Mouse (Mus musculus) left cerebral cortex, postnatal 36 days (tissue): ENCODE data around the gene Limch1. TPM values are rescaled to one million over a fixed set of nuclear protein-coding genes. Genes with fewer than 3 reads are reported as not detected.

Experiments
- DNase-seq, 2 experiments: peaks; one replicate each; pipeline ENCODE4 v3.0.0; 2021 to 2022; ENCODE audit warnings: low spot score in 2 of 2, mixed read lengths in 1 of 2
- intact Hi-C: fragments of 180-260 bp; cut with DNase I; formaldehyde crosslinking; loops from one replicate; pipeline ENCODE4 v1.15.1; 2025
- total RNA-seq, 2 experiments: library from RNA; stranded (reverse); gene quantifications; 2 replicates each; pipeline ENCODE4 v1.2.3; 2021

Gene Limch1
- total RNA-seq, 2 experiments from 2014 or later = 100 to 131 TPM

GRCm38 (mm10) chr5:66862151-66862550 lies 116.5 kb downstream of the Limch1 start:
- DNase-seq = no peak
- intact Hi-C loops = no loop called here

- no peak for DNase-seq
- intact Hi-C loops = no loop called here
Observed at GRCm38 (mm10) chr5:66865229-66865628, 119.6 kb downstream of the Limch1 start.

GRCm38 (mm10) chr5:66866019-66866418 lies 120.4 kb downstream of the Limch1 start:
- no peak for DNase-seq

GRCm38 (mm10) chr5:66869545-66869944 lies 123.9 kb downstream of the Limch1 start:
- intact Hi-C loops = no loop called here
- no peak for DNase-seq

More at GRCm38 (mm10) chr5:66866019-66866418, 120.4 kb downstream of the Limch1 start:
- intact Hi-C loops = no loop called here

- intact Hi-C loops = no loop called here
- DNase-seq = no peak
Observed at GRCm38 (mm10) chr5:66871521-66872050, 126.0 kb downstream of the Limch1 start.

- no peak for DNase-seq
- intact Hi-C loops = no loop called here
Observed at GRCm38 (mm10) chr5:66872053-66872452, 126.4 kb downstream of the Limch1 start.

- DNase-seq = no peak
- intact Hi-C loops = no loop called here
Observed at GRCm38 (mm10) chr5:66872681-66873080, 127.1 kb downstream of the Limch1 start.

- intact Hi-C loops = no loop called here
- DNase-seq = no peak
Observed at GRCm38 (mm10) chr5:66876018-66876805, 130.6 kb downstream of the Limch1 start.

- DNase-seq = no peak
- intact Hi-C loops = no loop called here
Observed at GRCm38 (mm10) chr5:66877066-66877465, 131.4 kb downstream of the Limch1 start.

GRCm38 (mm10) chr5:66881901-66882341 lies 136.3 kb downstream of the Limch1 start:
- DNase-seq = no peak
- intact Hi-C loops = no loop called here

- intact Hi-C loops = no loop called here
- no peak for DNase-seq
Observed at GRCm38 (mm10) chr5:66882718-66883117, 137.1 kb downstream of the Limch1 start.

GRCm38 (mm10) chr5:66884505-66884904 lies 138.9 kb downstream of the Limch1 start:
- intact Hi-C loops = no loop called here
- DNase-seq = no peak

GRCm38 (mm10) chr5:66886410-66887120 lies 140.9 kb downstream of the Limch1 start:
- intact Hi-C loops = no loop called here

GRCm38 (mm10) chr5:66888061-66888460 lies 142.4 kb downstream of the Limch1 start:
- intact Hi-C loops = no loop called here
- no peak for DNase-seq

More at GRCm38 (mm10) chr5:66886410-66887120, 140.9 kb downstream of the Limch1 start:
- DNase-seq = no peak

- intact Hi-C loops = no loop called here
- DNase-seq = peak; percentile 47 to 59
Observed at GRCm38 (mm10) chr5:66889337-66889736, 143.7 kb downstream of the Limch1 start.

GRCm38 (mm10) chr5:66895440-66896120 lies 150.0 kb downstream of the Limch1 start:
- intact Hi-C loops = no loop called here
- DNase-seq = no peak

GRCm38 (mm10) chr5:66897584-66897983 lies 152.0 kb downstream of the Limch1 start:
- DNase-seq = no peak

GRCm38 (mm10) chr5:66898252-66898651 lies 152.6 kb downstream of the Limch1 start:
- no peak for DNase-seq
- intact Hi-C loops = no loop called here

More at GRCm38 (mm10) chr5:66897584-66897983, 152.0 kb downstream of the Limch1 start:
- intact Hi-C loops = no loop called here

- peak; percentile 19 to 38 for DNase-seq
- intact Hi-C loops = no loop called here
Observed at GRCm38 (mm10) chr5:66898811-66899430, 153.3 kb downstream of the Limch1 start.
